Mouse (Mus musculus) lung, adult 10 weeks (tissue): ENCODE data around the gene Insr. TPM values are rescaled to one million over a fixed set of nuclear protein-coding genes. Genes with fewer than 3 reads are reported as not detected.

Experiments used
- polyA plus RNA-seq: library from polyadenylated mRNA; stranded (reverse); fragments of 350-450 nt; fragmentation: Illumina TruSeq; extraction: RNeasy Lipid Tissue Mini Kit (QIAGEN cat#74804); gene quantifications from one replicate; pipeline ENCODE4 v1.2.3, GENCODE M21; 2014; ENCODE audit warnings: low read depth, low replicate concordance; ENCODE audit not compliant: insufficient read depth

Insr gene
- 6.5 TPM for polyA plus RNA-seq

GRCm38 (mm10) chr8:3278934-3279720, at the start of gene Insr:
TSS of gene Insr (minus strand) at chr8:3279617.

Other genes with a start within 250 kb of the Insr start
- 1.9 TPM for gene A430078G23Rik, start 73.8 kb upstream of the Insr start, polyA plus RNA-seq
- 15.3 TPM for gene Arhgef18, start 113.4 kb upstream of the Insr start, polyA plus RNA-seq
- 7.5 TPM for gene Pex11g, start 188.1 kb upstream of the Insr start, polyA plus RNA-seq
- gene Tex45, start 191.2 kb upstream of the Insr start, polyA plus RNA-seq: not detected
- 16.9 TPM for gene Zfp358, start 213.5 kb upstream of the Insr start, polyA plus RNA-seq
- 27.1 TPM for gene Mcoln1, start 220.8 kb upstream of the Insr start, polyA plus RNA-seq
- gene Pnpla6, start 235.8 kb upstream of the Insr start, polyA plus RNA-seq: 19.3 TPM